Mouse (Mus musculus): ENCODE measurements around the gene Dand5. TPM values are rescaled to one million over a fixed set of nuclear protein-coding genes. Genes with fewer than 3 reads are reported as not detected.
A peak's percentile ranks its signal among the peaks of the same experiment; 100 is the strongest.
"Not testable (repeated sequence)": the region's sequence is repeated elsewhere in the genome, so short reads cannot be mapped to it uniquely, and the experiment has no call there.

Dand5 gene
- polyA plus RNA-seq, 1 experiment, result 2.3 TPM

DNA sequence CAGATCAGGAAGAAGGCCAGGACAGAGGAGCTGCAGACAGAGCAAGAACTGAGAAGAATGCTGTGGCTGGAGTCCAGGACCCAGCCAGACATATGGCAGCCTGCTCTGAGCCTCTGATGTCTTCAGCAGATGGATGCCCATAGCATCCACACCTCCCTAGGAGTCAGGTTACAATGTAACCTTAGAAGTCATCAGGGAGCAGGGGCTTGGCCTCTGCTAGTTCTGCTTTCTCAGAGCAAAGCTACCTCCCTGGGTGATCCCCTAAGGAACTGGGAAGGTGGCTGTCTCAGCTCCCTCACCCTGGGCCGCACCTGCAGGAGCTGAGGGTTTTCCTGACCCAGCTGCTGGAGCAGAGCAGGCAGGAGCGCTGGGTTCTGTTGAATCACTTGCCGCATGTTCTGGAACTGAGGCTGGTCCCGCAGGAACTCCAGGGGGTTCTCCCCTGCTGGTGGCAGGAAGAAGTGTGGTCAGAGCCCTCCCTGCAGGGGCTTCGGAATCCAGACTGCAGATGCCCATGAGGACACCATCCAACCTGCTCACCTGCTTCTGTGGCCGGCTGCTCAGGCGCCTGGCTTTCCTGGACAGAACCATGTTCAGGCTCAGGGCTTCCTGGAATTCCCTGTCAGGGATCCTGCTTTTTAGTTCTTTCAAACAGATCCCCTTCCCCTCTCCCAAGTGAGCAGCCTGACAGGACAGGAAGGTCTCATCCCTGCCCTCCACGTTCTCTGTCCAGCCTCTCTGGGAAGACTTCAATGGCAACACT is 14.7 kb upstream of the Dand5 start:
- H3K27ac ChIP-seq (ENCODE audit: insufficient read depth, low read length), result no peak overlapping the region
- no peaks in the 10 kb centered on the region; the same call in 1 of the 2 replicates for H3K4me1 ChIP-seq (ENCODE audit: control insufficient read depth, insufficient read depth, low read length)
- no peak for TF ChIP-seq CTCF (IDR thresholded peaks at IDR 0.05; ENCODE audit: borderline replicate concordance, insufficient read depth, low read length)
- TF ChIP-seq POLR2A (IDR thresholded peaks at IDR 0.05; ENCODE audit: low read depth, low read length), result no peak
- H3K4me3 ChIP-seq (ENCODE audit: insufficient read depth, low read length), result no peak overlapping the region

DNA sequence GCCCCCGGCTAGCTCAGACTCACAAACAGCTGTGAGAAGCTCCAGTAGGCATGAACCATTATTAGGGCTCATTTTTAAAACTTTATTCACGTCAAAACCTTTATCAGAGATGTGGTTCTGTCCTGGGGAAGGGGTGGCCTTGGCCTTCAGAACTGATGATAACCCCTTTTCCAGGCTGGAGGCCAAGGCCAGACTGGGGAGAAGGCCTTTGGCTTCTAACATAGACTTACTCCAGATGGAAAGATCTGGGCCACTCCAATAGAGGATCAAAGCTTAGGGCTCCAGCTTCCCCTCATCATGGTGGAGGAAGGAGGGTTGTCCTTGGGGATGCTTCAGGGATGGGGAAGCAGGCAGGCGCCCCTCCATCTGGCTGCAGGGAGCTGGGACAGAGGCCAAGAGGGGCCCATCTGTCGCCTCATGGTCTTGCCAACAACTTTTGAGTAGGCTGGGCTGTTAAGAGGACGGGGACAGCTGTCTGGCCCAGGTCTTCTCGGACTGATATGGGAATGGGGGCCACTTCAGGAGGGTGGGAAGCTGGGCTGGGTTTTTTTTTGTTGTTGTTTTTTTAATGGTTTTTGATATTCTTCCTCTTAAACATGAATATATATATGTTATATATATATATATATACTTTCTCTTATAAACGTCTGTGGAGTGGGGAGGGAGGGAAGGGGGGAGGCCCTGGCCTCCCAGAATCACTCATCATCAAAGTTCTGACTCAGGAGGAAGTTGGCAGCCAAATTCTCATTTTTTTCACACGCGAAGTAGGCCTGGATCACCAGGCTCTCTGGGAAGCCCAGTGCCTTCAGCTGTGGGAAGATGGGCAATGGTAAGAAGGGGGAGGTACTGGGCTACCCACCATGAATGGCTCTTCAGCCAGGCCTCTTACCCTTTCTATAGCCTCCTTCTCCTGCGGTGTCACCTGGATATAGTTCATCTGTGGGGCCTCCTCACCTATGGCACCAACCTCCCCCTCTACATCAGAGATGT is 12.5 kb upstream of the Dand5 start:
- Histone ChIP-seq H3K4me3 (ENCODE audit: insufficient read depth, low read length) (no peak overlapping the region), H3K4me1 (ENCODE audit: control insufficient read depth, insufficient read depth, low read length) (no peaks in the 10 kb centered on the region; the same call in 1 of the 2 replicates), H3K27ac (ENCODE audit: insufficient read depth, low read length) (no peak overlapping the region)
- TF ChIP-seq POLR2A (IDR thresholded peaks at IDR 0.05; ENCODE audit: low read depth, low read length) (no peak), CTCF (IDR thresholded peaks at IDR 0.05; ENCODE audit: borderline replicate concordance, insufficient read depth, low read length) (no peak)

DNA sequence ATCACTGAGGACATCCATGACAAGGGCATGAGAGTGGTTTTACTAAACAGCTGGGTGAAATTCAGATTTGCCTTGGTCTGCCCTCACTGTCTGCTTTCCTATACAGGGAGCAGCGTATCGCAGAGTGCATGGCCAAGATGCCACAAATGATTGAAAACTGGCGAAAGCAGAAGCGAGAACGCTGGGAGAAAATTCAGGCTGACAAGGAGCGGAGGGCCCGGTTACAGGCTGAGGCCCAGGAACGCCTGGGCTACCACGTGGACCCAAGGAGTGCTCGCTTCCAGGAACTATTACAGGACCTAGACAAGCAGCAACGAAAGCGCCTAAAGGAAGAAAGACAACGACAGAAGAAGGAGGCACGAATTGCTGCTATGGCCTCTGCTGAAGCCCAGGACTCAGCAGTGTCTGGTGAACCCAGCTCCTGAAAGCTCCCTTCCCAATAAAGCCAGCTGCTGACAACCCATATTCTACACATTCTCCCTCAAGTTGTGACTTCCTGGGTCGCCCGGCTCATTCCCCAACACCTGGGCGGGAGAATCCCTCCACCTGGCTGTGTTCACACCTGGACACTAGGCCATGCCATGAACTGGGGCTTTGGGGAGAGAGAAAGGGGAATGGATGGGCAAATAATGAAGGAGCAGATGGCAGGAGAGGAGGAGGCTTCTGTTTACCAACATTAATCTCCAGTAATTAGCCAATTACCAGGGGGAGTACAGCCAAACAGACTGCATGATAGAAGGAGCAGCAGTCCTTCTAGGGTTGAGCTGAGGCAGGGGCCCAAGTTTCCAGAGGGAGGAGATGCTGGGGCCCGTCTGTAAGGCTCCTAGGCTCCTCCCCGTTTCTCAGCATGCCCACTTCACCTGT is 11.6 kb upstream of the Dand5 start:
- no peaks in the 10 kb centered on the region; the same call in 1 of the 2 replicates for H3K4me1 ChIP-seq (ENCODE audit: control insufficient read depth, insufficient read depth, low read length)
- TF ChIP-seq CTCF (IDR thresholded peaks at IDR 0.05; ENCODE audit: borderline replicate concordance, insufficient read depth, low read length) (no peak), POLR2A (IDR thresholded peaks at IDR 0.05; ENCODE audit: low read depth, low read length) (no peak)
- H3K4me3 ChIP-seq (ENCODE audit: insufficient read depth, low read length), result no peak overlapping the region
- no peak overlapping the region for H3K27ac ChIP-seq (ENCODE audit: insufficient read depth, low read length)

DNA sequence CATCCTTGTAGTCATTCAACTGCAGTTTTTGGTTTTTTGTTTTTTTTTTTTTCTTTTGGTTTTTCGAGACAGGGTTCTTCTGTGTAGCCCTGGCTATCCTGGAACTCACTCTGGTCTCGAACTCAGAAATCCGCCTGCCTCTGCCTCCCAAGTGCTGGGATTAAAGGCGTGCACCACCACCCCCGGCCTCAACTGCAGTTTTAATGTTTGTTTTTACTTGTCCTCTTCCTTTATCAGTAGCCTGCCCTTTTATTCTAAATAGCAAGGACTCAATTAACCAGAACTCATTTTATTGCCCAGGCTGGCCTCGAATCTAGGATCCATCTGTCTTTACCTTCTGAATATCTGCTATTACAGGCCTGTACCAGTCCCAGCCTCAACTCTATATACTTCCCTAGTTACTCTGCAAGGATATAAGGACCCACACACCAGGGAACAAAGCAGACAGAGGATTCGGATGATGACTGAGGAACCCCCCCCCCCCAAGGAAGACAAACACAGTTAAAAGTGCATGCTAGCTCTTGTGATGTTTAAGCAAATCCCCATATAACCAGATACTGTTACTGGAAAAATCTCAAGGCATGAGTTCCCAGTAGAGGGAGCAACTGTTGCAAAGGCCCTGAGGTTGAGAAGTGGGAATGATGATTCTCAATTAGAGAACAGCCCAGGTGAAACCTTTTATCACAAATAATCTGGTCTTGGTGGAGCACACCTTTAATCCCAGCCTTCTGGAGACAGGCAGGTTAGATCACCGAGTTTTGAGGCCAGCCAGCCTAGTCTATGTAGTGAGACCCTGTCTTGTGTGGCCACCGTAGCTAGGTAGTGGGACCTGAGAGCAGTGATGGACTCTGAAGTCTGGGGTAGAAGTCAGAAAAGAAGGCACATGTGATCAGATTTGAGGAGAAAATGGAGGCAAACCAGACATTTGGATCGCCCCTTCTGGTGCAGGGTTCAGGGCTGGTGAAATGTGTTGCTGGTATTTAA is 10.4 kb upstream of the Dand5 start:
- TF ChIP-seq POLR2A (IDR thresholded peaks at IDR 0.05; ENCODE audit: low read depth, low read length) (no peak; the same call in 1 of the 2 replicates), CTCF (IDR thresholded peaks at IDR 0.05; ENCODE audit: borderline replicate concordance, insufficient read depth, low read length) (no peak)
- Histone ChIP-seq H3K27ac (ENCODE audit: insufficient read depth, low read length) (peak overlapping the region; percentile 59), H3K4me1 (ENCODE audit: control insufficient read depth, insufficient read depth, low read length) (no peaks in the 10 kb centered on the region; the same call in 1 of the 2 replicates), H3K4me3 (ENCODE audit: insufficient read depth, low read length) (peak overlapping the region; percentile 91)

DNA sequence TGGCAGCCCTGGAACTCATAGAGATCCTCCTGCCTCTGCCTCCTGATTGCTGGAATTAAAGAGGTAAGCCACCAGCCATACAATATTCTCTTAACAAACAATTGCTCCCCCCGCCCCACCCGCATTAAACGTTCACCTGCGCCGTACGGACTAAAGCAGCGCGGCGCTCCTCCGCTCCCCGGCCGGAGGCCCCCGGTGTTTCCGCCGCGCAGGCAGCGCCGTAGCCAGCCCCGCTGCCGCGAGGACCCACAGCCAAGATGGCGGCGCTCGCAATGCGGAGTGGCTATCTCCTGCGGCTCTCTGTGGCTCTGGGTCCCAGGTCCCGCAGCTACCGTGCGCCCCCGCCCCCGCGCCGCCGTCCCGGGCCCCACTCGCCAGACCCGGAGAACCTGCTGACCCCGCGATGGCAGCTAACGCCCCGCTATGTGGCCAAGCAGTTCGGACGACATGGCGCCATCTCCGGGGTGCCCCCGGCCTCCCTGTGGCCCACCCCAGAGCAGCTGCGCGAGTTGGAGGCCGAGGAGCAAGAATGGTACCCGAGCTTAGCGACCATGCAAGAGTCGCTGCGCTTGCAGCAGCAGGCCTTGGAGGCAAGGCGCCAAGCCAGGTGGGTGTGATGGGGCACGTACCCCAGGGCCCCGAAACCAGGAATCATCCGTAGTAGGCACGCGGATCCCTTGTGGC is 9.6 kb upstream of the Dand5 start:
- TF ChIP-seq CTCF (IDR thresholded peaks at IDR 0.05; ENCODE audit: borderline replicate concordance, insufficient read depth, low read length) (no peak), POLR2A (IDR thresholded peaks at IDR 0.05; ENCODE audit: low read depth, low read length) (peak; percentile 79)
- Histone ChIP-seq H3K27ac (ENCODE audit: insufficient read depth, low read length) (peak overlapping the region; percentile 59), H3K4me3 (ENCODE audit: insufficient read depth, low read length) (peak overlapping the region; percentile 91), H3K4me1 (ENCODE audit: control insufficient read depth, insufficient read depth, low read length) (no peaks in the 10 kb centered on the region; the same call in 1 of the 2 replicates)

DNA sequence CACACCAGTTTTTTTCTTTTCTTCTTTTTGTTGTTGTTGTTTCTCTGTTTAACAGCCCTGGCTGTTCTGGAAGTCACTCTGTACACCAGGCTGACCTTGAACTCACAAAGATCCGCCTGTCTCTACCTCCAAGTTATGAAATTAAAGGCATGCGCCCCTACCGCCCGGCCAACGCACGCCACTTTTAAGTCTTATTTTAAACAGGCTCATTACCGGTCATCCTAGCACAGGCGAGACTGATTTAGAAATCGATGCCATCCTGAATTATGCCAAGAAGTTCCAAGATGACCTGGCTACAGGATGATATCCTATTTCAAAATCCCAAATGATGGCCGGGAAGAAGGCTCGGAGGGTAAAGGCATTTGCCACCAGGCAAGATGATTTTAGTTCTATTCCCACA is 8.9 kb upstream of the Dand5 start, which contains the start of gene Gadd45gip1:
Gene Gadd45gip1, plus strand, starts transcription at position 33 of the 400 bp plus-strand sequence.
- H3K4me3 ChIP-seq (ENCODE audit: insufficient read depth, low read length), result peak within 1 kb of the TSS; percentile 91
- H3K4me1 ChIP-seq (ENCODE audit: control insufficient read depth, insufficient read depth, low read length), result no peaks in the 10 kb centered on the region
- no peak for TF ChIP-seq POLR2A (IDR thresholded peaks at IDR 0.05; ENCODE audit: low read depth, low read length)
- no peak for TF ChIP-seq CTCF (IDR thresholded peaks at IDR 0.05; ENCODE audit: borderline replicate concordance, insufficient read depth, low read length)

DNA sequence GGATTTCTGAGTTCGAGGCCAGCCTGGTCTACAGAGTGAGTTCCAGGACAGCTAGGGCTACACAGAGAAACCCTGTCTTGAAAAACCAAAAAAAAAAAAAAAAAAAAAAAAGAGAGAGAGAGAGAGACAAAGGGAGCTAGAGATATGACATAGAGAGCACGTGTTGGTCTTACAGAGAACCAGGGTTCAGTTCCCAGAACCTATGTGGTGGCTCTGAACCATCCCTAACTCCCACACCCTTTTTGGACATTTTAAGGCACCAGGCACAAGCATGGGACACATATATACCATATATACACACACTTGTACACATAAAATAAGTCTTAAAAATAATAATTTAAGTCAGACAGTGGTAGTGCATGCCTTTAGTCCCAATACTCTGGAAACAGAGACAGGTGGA is 3.9 kb upstream of the Dand5 start:
- not testable (repeated sequence) for H3K4me1 ChIP-seq (ENCODE audit: control insufficient read depth, insufficient read depth, low read length); H3K4me3 ChIP-seq (ENCODE audit: insufficient read depth, low read length); H3K27ac ChIP-seq (ENCODE audit: insufficient read depth, low read length)

More for the DNA sequence above, 8.9 kb upstream of the Dand5 start, which contains the start of gene Gadd45gip1:
- H3K27ac ChIP-seq (ENCODE audit: insufficient read depth, low read length), result peak within 1 kb of the TSS; percentile 59

DNA sequence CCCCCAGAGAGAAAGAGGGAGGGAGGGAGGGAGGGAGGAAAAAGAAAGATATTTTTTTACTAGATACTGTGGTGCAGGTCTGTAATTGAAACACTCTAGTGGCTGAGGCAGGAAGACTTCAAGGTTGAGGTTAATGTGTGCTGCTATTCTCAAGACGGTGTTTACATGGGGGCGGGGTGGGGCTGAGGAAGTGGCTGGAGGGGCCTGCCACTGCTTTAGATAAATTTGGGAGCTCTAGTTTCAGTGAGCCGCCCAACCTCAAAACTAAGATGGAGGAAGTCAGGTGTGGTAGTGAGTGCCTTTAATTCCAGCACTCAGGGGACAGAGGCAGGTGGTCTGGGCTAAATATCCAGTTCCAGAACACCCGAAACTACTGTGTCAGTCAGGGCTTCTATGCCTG is 3.0 kb upstream of the Dand5 start:
- H3K4me3 ChIP-seq (ENCODE audit: insufficient read depth, low read length), result no peak overlapping the region
- H3K4me1 ChIP-seq (ENCODE audit: control insufficient read depth, insufficient read depth, low read length), result no peaks in the 10 kb centered on the region
- no peak overlapping the region for H3K27ac ChIP-seq (ENCODE audit: insufficient read depth, low read length)
- TF ChIP-seq CTCF (IDR thresholded peaks at IDR 0.05; ENCODE audit: borderline replicate concordance, insufficient read depth, low read length) (no peak), POLR2A (IDR thresholded peaks at IDR 0.05; ENCODE audit: low read depth, low read length) (no peak)
